Mouse (Mus musculus) kidney, embryonic 14.5 days (tissue): ENCODE data around the gene Fbxo46. TPM values are rescaled to one million over a fixed set of nuclear protein-coding genes. Genes with fewer than 3 reads are reported as not detected.
"Not testable (repeated sequence)": the region's sequence is repeated elsewhere in the genome, so short reads cannot be mapped to it uniquely, and the experiment has no call there.

Source experiments
- ATAC-seq: fragments of 200-750 bp; cut with Nextera tagmentation; 2 replicates; pipeline ENCODE4 v1.8.0; 2017; ENCODE audit warnings: moderate number of reproducible peaks, mild to moderate bottlenecking, moderate TSS enrichment, moderate library complexity; ENCODE audit not compliant: low FRiP score, low TSS enrichment
- H3K27ac ChIP-seq: fragments of 300-500 bp; sonication (generic); 2 replicates; pipeline ENCODE4 v1.5.1; 2014; ENCODE audit warnings: low read depth, mild to moderate bottlenecking, low read length, moderate library complexity, mixed read lengths
- H3K27me3 ChIP-seq: fragments of 300-500 bp; sonication (generic); 2 replicates; pipeline ENCODE4 v1.6.1; 2014; ENCODE audit warnings: mild to moderate bottlenecking, low read length; ENCODE audit not compliant: control insufficient read depth, insufficient read depth
- H3K36me3 ChIP-seq: fragments of 300-500 bp; sonication (generic); 2 replicates; pipeline ENCODE4 v1.6.1; 2014; ENCODE audit warnings: low read length, mixed read lengths; ENCODE audit not compliant: control insufficient read depth, insufficient read depth
- H3K4me1 ChIP-seq: fragments of 300-500 bp; sonication (generic); 2 replicates; pipeline ENCODE4 v1.6.1; 2014; ENCODE audit warnings: low read length, mixed read lengths; ENCODE audit not compliant: control insufficient read depth, insufficient read depth
- H3K4me2 ChIP-seq: fragments of 300-500 bp; sonication (generic); replicated peaks from 2 replicates; pipeline ENCODE4 v1.6.1; 2014; ENCODE audit warnings: low read depth, mild to moderate bottlenecking, low read length
- H3K4me3 ChIP-seq: fragments of 300-500 bp; sonication (generic); 2 replicates; pipeline ENCODE4 v1.5.1; 2014; ENCODE audit warnings: mild to moderate bottlenecking, low read length
- H3K9ac ChIP-seq: fragments of 300-500 bp; sonication (generic); 2 replicates; pipeline ENCODE4 v1.6.1; 2014; ENCODE audit warnings: low read depth, mild to moderate bottlenecking, low read length, moderate library complexity
- H3K9me3 ChIP-seq: fragments of 300-500 bp; sonication (generic); 2 replicates; pipeline ENCODE4 v1.6.1; 2016; ENCODE audit warnings: low read length; ENCODE audit not compliant: control insufficient read depth
- WGBS: fragments of 180-500 bp; shearing (Covaris S2); extraction: QIAGEN DNeasy Blood & Tissue Kit; methylation state at CpG from one replicate; pipeline ENCODE4 v1.1.7; 2014; 5-methylcytosine and 5-hydroxymethylcytosine counted together
- polyA plus RNA-seq: library from polyadenylated mRNA; unstranded; fragments of >200 nt; fragmentation: Nextera tagmentation; extraction: Ambion mirVana; gene quantifications from 2 replicates; pipeline ENCODE4 v1.2.1, GENCODE M21; 2014

The Fbxo46 gene
- polyA plus RNA-seq, 1 experiment from 2014 or later = 10.0 TPM

DNA sequence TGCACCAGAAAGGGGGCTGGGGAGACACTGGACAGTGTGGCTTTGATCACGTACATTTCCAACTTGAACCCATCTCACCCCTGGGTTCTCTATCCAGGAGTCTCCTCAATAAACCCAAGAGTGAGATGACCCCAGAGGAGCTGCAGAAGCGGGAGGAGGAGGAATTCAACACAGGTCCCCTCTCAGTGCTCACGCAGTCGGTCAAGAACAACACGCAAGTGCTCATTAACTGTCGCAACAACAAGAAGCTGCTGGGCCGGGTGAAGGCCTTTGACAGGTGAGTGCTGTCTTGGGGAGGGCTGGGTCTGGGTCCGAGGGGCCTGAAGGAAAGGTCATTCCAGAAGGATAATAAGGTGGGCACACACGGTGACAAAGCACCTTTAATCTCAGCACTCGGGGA is 31.5 kb downstream of the Fbxo46 start:
- H3K27me3 ChIP-seq, H3K4me2 ChIP-seq, H3K9ac ChIP-seq, H3K9me3 ChIP-seq, ATAC-seq, H3K27ac ChIP-seq, H3K4me3 ChIP-seq: not testable (repeated sequence)
- WGBS = 91% methylated on average over 10 of the region's 10 CpGs
- Histone ChIP-seq H3K4me1 (peaks cover 19% of the 10 kb centered on the region), H3K36me3 (peaks cover 30% of the 10 kb centered on the region; the same call in 1 of the 2 replicates)

DNA sequence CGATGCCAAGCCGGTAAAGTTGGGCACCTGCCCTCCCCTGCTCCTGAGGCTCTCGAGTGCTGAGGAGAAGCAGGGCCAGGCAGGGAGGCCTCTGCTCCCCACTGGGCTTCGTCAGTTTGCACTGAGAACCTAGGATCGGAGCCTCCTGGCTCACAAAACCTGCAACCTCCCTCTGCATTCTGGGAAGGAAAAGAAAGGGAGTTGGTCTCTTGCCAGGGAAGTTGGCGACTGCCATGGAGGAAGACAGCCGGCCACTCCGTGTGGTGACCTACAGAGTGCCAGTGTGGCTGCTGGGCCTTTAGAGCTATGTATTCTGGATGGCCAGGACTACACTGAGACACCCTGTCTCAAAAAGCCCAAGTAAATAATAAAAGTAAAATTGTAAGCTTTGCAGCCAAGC is 35.1 kb downstream of the Fbxo46 start:
- peaks cover 30% of the 10 kb centered on the region; the same call in 1 of the 2 replicates for H3K36me3 ChIP-seq
- H3K27ac ChIP-seq = no peak overlapping the region
- H3K4me2 ChIP-seq = no peak overlapping the region
- H3K9me3 ChIP-seq = no peaks in the 10 kb centered on the region
- 87% methylated on average over 8 of the region's 8 CpGs for WGBS
- peaks cover 7% of the 10 kb centered on the region for H3K27me3 ChIP-seq
- ATAC-seq = no peak
- no peak overlapping the region for H3K9ac ChIP-seq
- no peak overlapping the region for H3K4me3 ChIP-seq
- peaks cover 13% of the 10 kb centered on the region for H3K4me1 ChIP-seq

DNA sequence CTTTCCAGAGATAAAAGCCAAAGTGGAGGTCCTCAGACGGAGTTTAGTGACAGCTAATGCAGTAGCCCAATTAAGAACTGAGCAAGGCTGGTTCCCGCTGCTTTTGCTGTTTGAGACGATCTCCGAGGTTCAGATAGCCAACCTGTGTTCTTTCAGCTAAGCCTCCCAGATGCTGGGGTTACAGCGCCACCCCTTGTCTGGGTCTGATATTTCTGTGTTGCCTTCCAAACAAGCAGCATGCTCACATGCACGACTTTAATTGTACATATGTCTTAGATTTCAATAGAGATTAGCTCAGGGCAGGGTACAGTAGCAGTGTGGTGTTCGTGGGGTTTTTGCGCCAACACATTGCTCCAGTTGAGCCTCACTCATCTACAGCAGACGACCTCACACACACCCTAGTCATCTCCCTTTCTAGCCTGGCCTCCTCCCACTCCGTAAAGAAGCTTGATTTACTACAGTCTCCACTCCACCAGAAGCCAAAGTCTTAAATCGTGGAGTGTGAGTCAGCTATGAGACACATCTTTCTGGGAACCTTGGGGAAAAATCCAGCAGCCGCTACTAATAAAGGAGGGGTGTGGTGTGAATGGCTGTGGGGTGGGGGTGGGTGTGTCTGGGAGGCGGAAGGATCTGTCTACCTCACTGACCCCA is 36.3 kb downstream of the Fbxo46 start:
- Histone ChIP-seq H3K27me3 (peaks cover 8% of the 10 kb centered on the region), H3K4me1 (peaks cover 14% of the 10 kb centered on the region; the same call in 1 of the 2 replicates), H3K36me3 (peaks cover 30% of the 10 kb centered on the region; the same call in 1 of the 2 replicates), H3K4me2 (no peak overlapping the region), H3K9me3 (no peaks in the 10 kb centered on the region), H3K4me3 (no peak overlapping the region), H3K27ac (no peak overlapping the region), H3K9ac (no peak overlapping the region)
- 27% methylated on average over 13 of the region's 13 CpGs for WGBS
- 0 out of 2 replicates have a peak, but pooled peaks have one; percentile 13 for ATAC-seq

DNA sequence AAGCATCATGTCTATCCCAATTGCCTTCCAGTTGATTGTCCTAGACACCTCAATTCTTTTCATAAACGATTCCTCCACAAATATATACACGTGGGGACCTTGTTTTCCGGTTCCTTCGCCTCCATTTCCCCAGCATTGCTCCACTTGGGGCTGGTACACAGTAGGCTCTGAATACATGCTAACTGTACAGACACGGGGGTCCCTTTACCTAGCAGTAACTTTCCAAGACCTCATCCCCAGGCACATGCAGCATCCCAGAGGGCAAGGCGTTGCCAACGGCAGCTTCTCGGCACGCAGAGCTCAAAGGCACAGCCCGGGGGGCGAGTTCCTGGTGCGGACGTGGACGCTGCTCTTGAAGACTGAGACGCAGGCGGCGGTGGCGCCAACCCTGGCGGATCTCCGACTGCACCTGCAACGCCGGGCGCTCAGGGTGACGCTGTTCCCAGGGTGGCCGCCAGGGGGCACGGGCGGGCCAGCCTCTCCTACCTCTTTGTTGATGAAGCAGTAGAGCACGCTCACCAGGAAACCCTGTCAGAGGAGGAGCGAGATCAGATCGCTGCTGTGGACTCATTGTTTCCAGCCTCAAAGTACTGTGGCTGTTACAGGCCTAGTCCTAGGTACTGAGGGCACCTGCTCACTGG is 37.6 kb downstream of the Fbxo46 start:
- peak; percentile 54; the same call in 1 of the 2 replicates for ATAC-seq
- no peak overlapping the region for H3K27ac ChIP-seq
- H3K4me1 ChIP-seq = 0 out of 2 replicates have a peak, but pooled peaks cover 14% of the 10 kb centered on the region
- H3K4me2 ChIP-seq = peak overlapping the region; percentile 28
- 8% methylated on average over 30 of the region's 30 CpGs for WGBS
- no peak overlapping the region for H3K4me3 ChIP-seq
- no peaks in the 10 kb centered on the region for H3K9me3 ChIP-seq
- H3K27me3 ChIP-seq = peaks cover 8% of the 10 kb centered on the region
- no peak overlapping the region for H3K9ac ChIP-seq
- peaks cover 21% of the 10 kb centered on the region; the same call in 1 of the 2 replicates for H3K36me3 ChIP-seq

DNA sequence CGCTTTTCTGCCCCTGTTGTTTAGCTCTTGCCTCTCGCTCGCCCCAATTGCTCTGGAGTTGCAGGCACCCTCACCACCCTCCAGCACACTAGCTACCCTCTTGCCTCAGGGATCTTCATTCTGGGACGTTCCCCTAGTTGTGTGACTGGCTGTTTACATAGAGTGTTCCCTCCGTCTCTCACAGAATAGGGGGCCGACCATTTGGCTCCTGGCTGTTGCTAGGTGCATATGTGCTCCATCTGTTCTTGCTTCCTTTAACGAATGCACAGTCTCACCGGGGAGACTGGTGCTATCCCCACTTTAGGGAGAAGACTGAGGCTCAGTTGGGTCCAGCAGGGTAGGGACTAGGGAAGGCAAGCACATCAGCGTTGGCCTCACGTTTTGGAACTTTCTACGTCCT is 38.9 kb downstream of the Fbxo46 start:
- Histone ChIP-seq H3K36me3 (peaks cover 9% of the 10 kb centered on the region; the same call in 1 of the 2 replicates), H3K4me1 (peaks cover 15% of the 10 kb centered on the region; the same call in 1 of the 2 replicates), H3K4me2 (no peak overlapping the region), H3K27ac (no peak overlapping the region), H3K9me3 (no peaks in the 10 kb centered on the region), H3K4me3 (no peak overlapping the region), H3K9ac (no peak overlapping the region), H3K27me3 (peaks cover 8% of the 10 kb centered on the region)
- WGBS = 39% methylated on average over 11 of the region's 11 CpGs
- no peak for ATAC-seq

DNA sequence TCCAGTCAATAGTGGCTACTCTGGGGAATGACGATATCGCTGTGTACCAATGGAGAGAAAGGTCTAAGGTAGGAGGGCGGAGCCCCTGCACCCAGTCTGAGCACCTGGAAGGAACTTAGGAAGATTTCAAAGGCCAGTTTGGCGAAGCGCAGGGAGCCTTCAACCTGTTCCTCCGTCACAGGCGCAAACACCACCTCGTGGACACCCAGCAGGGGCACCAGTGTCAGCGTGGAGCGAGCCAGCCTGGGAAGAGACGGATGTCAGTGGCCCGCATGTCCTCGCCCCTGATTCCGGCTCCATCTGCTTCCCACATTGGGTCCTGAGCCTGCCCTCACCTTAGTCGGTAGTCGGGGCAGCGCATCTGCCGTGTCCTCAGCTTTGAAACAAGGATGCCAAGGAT is 39.8 kb downstream of the Fbxo46 start:
- no peaks in the 10 kb centered on the region for H3K9me3 ChIP-seq
- 12% methylated on average over 18 of the region's 18 CpGs for WGBS
- peaks cover 23% of the 10 kb centered on the region; the same call in 1 of the 2 replicates for H3K4me1 ChIP-seq
- peaks cover 8% of the 10 kb centered on the region for H3K27me3 ChIP-seq
- H3K4me3 ChIP-seq = peak overlapping the region; percentile 42
- ATAC-seq = no peak
- H3K36me3 ChIP-seq = peaks cover 3% of the 10 kb centered on the region; the same call in 1 of the 2 replicates
- peak overlapping the region; percentile 78 for H3K4me2 ChIP-seq
- H3K27ac ChIP-seq = no peak overlapping the region
- no peak overlapping the region for H3K9ac ChIP-seq

DNA sequence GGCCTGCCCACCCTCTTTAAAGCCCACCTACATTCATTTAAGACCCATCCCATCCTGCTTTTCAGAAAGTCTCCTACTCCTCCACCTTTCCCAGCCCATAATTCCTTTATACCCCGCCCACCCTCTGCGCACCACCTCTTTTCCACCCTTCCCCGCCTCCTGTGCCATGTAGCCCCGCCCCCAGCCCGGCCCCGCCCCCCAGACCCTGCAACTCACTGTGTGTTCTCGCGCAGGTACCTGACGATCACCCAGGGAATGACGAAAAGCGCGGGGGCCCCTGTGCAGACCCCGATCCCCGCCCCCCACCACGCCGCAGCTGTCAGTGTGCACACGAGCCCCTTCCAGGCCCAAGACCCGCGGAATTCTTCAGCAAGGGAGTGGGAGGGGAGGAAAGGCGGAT is 40.5 kb downstream of the Fbxo46 start:
- peak overlapping the region; percentile 42 for H3K4me3 ChIP-seq
- peaks cover 8% of the 10 kb centered on the region for H3K27me3 ChIP-seq
- peak overlapping the region; percentile 78 for H3K4me2 ChIP-seq
- no peaks in the 10 kb centered on the region for H3K9me3 ChIP-seq
- no peak overlapping the region for H3K27ac ChIP-seq
- peak overlapping the region; percentile 61; the same call in 1 of the 2 replicates for H3K9ac ChIP-seq
- no peaks in the 10 kb centered on the region for H3K36me3 ChIP-seq
- peak; percentile 38 for ATAC-seq
- peaks cover 30% of the 10 kb centered on the region; the same call in 1 of the 2 replicates for H3K4me1 ChIP-seq
- 1% methylated on average over 20 of the region's 20 CpGs for WGBS

DNA sequence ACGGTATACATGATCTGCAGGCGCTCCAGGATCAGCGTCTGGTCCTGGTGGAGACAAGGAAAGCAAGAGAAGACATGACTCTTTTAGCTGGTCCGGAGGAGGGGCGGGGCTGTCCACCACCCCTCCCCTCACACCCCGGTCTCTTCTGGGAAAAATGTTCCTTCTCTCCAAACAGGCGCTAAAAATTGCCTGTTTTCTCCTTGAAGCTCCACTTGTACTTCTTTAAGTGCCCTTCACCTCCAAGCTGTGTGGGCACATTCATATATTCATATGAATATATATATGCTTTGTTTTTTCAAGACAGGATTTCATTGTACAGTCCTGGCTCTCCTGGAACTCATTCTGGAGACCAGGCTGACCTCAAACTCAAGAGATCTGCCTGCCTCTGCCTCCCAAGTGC is 43.3 kb downstream of the Fbxo46 start:
- Histone ChIP-seq H3K27me3 (peaks cover 8% of the 10 kb centered on the region), H3K4me2 (no peak overlapping the region), H3K9me3 (no peaks in the 10 kb centered on the region), H3K27ac (no peak overlapping the region), H3K36me3 (no peaks in the 10 kb centered on the region), H3K4me1 (peaks cover 27% of the 10 kb centered on the region; the same call in 1 of the 2 replicates), H3K9ac (no peak overlapping the region), H3K4me3 (no peak overlapping the region)
- no peak for ATAC-seq
- WGBS = 71% methylated on average over 7 of the region's 7 CpGs

DNA sequence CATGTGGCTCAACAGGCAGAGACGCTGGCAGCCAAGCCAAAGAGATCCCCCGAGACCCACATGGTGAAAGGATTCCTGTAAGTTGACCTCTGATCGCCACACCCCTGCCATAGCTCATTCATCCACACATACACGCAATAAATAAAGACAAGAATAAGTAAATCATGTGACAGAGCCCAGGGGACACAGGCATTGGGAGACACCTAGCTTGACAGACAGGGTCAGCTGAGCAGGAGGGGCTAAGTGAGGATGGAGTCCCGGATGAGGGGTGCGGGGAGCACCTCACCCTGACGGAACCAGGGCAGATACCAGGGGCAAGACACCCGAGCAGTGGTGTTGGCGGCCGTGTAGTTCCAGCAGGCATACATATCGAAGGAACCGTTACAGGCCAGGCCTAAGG is 44.1 kb downstream of the Fbxo46 start:
- Histone ChIP-seq H3K9ac (no peak overlapping the region), H3K9me3 (no peaks in the 10 kb centered on the region), H3K4me3 (no peak overlapping the region; the same call in 1 of the 2 replicates), H3K27ac (no peak overlapping the region), H3K27me3 (peaks cover 8% of the 10 kb centered on the region), H3K36me3 (no peaks in the 10 kb centered on the region), H3K4me1 (peaks cover 27% of the 10 kb centered on the region; the same call in 1 of the 2 replicates), H3K4me2 (peak overlapping the region; percentile 31)
- 21% methylated on average over 12 of the region's 12 CpGs for WGBS
- ATAC-seq = peak; percentile 22; the same call in 1 of the 2 replicates
